Comparison of ENCODE assay signal across 8 mouse cellular contexts in the genomic region with DNA sequence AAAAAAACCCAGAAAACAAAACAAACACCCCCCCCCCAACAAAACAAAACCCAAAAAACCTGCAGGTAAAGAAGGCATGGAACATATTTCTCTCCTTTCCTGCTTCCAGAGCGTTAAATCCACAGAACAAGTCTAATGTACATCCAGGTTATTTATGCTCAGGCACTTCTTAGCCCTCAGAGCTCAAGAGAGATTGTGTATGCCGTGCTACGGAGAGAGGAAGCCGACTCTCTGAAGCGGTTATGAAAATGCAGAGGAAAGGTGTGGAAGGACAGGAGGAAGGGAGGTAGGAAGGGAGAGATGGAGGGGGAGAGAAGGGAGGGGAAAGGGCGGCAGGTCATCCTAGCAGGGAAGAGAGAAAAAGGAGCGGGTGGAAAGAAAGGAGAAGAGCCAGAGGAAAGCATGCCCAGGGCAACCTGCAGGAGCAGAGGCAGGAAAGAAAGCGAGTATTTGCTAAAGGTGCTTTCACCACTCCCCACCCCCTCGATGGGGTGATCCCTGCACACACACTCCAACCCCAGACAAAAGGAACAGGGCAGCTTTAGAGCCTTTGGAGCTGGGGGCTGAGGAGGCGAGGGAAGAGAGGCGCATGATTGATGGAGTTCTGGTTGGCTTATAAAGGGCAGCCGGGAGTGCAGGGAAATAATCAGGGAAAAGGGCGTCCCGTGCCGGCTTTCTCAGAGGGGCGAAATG.
DNase-seq lines count a peak whose midpoint lies in the region; ATAC-seq lines count a peak whose summit lies in the region.

No protein-coding gene starts in this region.

- H3K9me3 ChIP-seq in liver, embryonic 12.5 days (replicated peaks) = no peaks in the 10 kb centered on the region

- H3K27ac ChIP-seq in liver, embryonic 12.5 days = no peak overlapping the region

- peak overlapping the region; percentile 37 for H3K4me2 ChIP-seq in liver, embryonic 12.5 days

- H3K4me3 ChIP-seq in liver, embryonic 12.5 days = no peak overlapping the region

- no peaks in the 10 kb centered on the region for H3K36me3 ChIP-seq in liver, embryonic 12.5 days

- H3K27me3 ChIP-seq in liver, embryonic 12.5 days (replicated peaks) = no peaks in the 10 kb centered on the region; the same call in 1 of the 2 replicates

- peak; percentile 3 for DNase-seq in right cerebral cortex, postnatal 4 days
- DNase-seq in right cerebral cortex, postnatal 25 days = no peak
- peak; percentile 9 for DNase-seq in heart, postnatal 4 days
- DNase-seq in yolk sac, embryonic 10.5 days (ENCODE audit: low spot score) = peak; percentile 25
- no peak for DNase-seq in spleen, postnatal 10 days (ENCODE audit: low spot score in 2 of 2)
- DNase-seq in cerebellum, adult 9-11 months = no peak

- H3K4me1 ChIP-seq in liver, embryonic 12.5 days = no peaks in the 10 kb centered on the region

- ATAC-seq in liver, embryonic 12.5 days = no peak
- no peak for ATAC-seq in erythroblast, adult 5-6 weeks (replicated peaks; ENCODE audit: low FRiP score, poor library complexity, severe bottlenecking)

- 12% methylated on average over 16 of the region's 16 CpGs for WGBS in liver, embryonic 12.5 days (ENCODE audit: insufficient replicate concordance)

- H3K9ac ChIP-seq in liver, embryonic 12.5 days = no peak overlapping the region

Comparison
In these comparisons a context has a peak if more than half of its experiments do, and no peak if none do; other contexts are left out.
1. DNase-seq: peak in right cerebral cortex, postnatal 4 days (single experiment), heart, postnatal 4 days (single experiment) and yolk sac, embryonic 10.5 days (single experiment); none in right cerebral cortex, postnatal 25 days (single experiment), spleen, postnatal 10 days (0 of 2) and cerebellum, adult 9-11 months (single experiment).